Mouse (Mus musculus) gastrocnemius, adult 2 months (tissue): ENCODE measurements around the gene Slc6a16. TPM values are rescaled to one million over a fixed set of nuclear protein-coding genes. Genes with fewer than 3 reads are reported as not detected.

Experiments used
- DNase-seq: peaks from one replicate; pipeline ENCODE4 v3.0.0; 2022
- H3K27ac ChIP-seq: fragments of 200-600 bp; 2 replicates; pipeline ENCODE4 v1.8.1; 2022; ENCODE audit warnings: mild to moderate bottlenecking
- H3K4me3 ChIP-seq: fragments of 200-600 bp; 2 replicates; pipeline ENCODE4 v1.8.1; 2022; ENCODE audit warnings: mild to moderate bottlenecking, moderate library complexity
- CTCF ChIP-seq: fragments of 200-600 bp; IDR thresholded peaks from 2 replicates; pipeline ENCODE4 v1.8.1; 2022; ENCODE audit warnings: antibody characterized with exemption, mild to moderate bottlenecking, moderate library complexity
- intact Hi-C: fragments of 180-260 bp; cut with DNase I; formaldehyde crosslinking; loops from one replicate; pipeline ENCODE4 v1.15.1; 2025
- total RNA-seq, 2 experiments: library from RNA; stranded (reverse); gene quantifications; 2 replicates each; pipeline ENCODE4 v1.2.3; 2021

The Slc6a16 gene
- total RNA-seq, 2 experiments from 2014 or later: not detected

- Histone ChIP-seq H3K4me3 (peak overlapping the region; percentile 24), H3K27ac (peak overlapping the region; percentile 58)
- DNase-seq: no peak
- no peak for TF ChIP-seq CTCF
- intact Hi-C loops: no loop called here
These were observed 72.0 kb downstream of the Slc6a16 start for GRCm38 (mm10) chr7:45312686-45313453.

- DNase-seq: no peak
- intact Hi-C loops: no loop called here
- peak overlapping the region; percentile 24 for H3K4me3 ChIP-seq
- no peak for TF ChIP-seq CTCF
- peak overlapping the region; percentile 58 for H3K27ac ChIP-seq
These were observed 72.6 kb downstream of the Slc6a16 start for GRCm38 (mm10) chr7:45313495-45313894.

- intact Hi-C loops: no loop called here
- Histone ChIP-seq H3K4me3 (no peak overlapping the region), H3K27ac (no peak overlapping the region)
- no peak for TF ChIP-seq CTCF
- DNase-seq: no peak
These were observed 74.4 kb downstream of the Slc6a16 start for GRCm38 (mm10) chr7:45315182-45315701.

GRCm38 (mm10) chr7:45316536-45316935, 75.7 kb downstream of the Slc6a16 start:
- no peak overlapping the region for H3K4me3 ChIP-seq
- no peak for TF ChIP-seq CTCF
- H3K27ac ChIP-seq: no peak overlapping the region
- intact Hi-C loops: no loop called here
- DNase-seq: no peak

- H3K4me3 ChIP-seq: no peak overlapping the region
- no peak for DNase-seq
- intact Hi-C loops: no loop called here
- H3K27ac ChIP-seq: no peak overlapping the region
- TF ChIP-seq CTCF: no peak
These were observed 81.4 kb downstream of the Slc6a16 start for GRCm38 (mm10) chr7:45322245-45322644.

Other genes with a start within 250 kb of the Slc6a16 start
- gene Irf3, start 243.4 kb upstream of the Slc6a16 start, total RNA-seq: 10 to 100 TPM; 18.4 to 18.9 TPM
- 1 to 10 TPM; 7.6 to 9.7 TPM for gene Bcl2l12, start 242.4 kb upstream of the Slc6a16 start, total RNA-seq
- 10 to 100 TPM; 41.7 to 44.3 TPM for gene Scaf1, start 224.7 kb upstream of the Slc6a16 start, total RNA-seq
- 10 to 100 TPM; 22.6 to 25.5 TPM for gene Rras, start 223.1 kb upstream of the Slc6a16 start, total RNA-seq
- 10 to 100 TPM; 12.8 to 16.1 TPM for gene Prr12, start 188.2 kb upstream of the Slc6a16 start, total RNA-seq
- gene Nosip, start 178.7 kb upstream of the Slc6a16 start, total RNA-seq: 10 to 100 TPM; 30.2 to 32.9 TPM
- 10 to 100 TPM in 1 of 2 experiments, 1 to 10 TPM in 1; 8.1 to 11.0 TPM for gene Prrg2, start 178.4 kb upstream of the Slc6a16 start, total RNA-seq
- gene Rcn3, start 148.9 kb upstream of the Slc6a16 start, total RNA-seq: 10 to 100 TPM in 1 of 2 experiments, 1 to 10 TPM in 1; 7.2 to 20.2 TPM
- gene Fcgrt, start 137.2 kb upstream of the Slc6a16 start, total RNA-seq: 10 to 100 TPM; 33.6 to 38.5 TPM
- 100 to 1,000 TPM; 457 to 518 TPM for gene Rps11, start 116.6 kb upstream of the Slc6a16 start, total RNA-seq
- gene Rpl13a, start 112.3 kb upstream of the Slc6a16 start, total RNA-seq: 100 to 1,000 TPM; 552 to 624 TPM
- under 1 TPM in 1 of 2 experiments, not detected in 1; 0.26 TPM for gene Gm45713, start 104.9 kb upstream of the Slc6a16 start, total RNA-seq
- gene Flt3l, start 104.7 kb upstream of the Slc6a16 start, total RNA-seq: 1 to 10 TPM; 2.2 to 3.3 TPM
- gene Pih1d1, start 86.8 kb upstream of the Slc6a16 start, total RNA-seq: 10 to 100 TPM; 34.7 to 39.7 TPM
- gene Aldh16a1, start 86.5 kb upstream of the Slc6a16 start, total RNA-seq: 10 to 100 TPM; 11.6 to 15.1 TPM
- under 1 TPM; 0.31 to 0.36 TPM for gene Slc17a7, start 77.1 kb upstream of the Slc6a16 start, total RNA-seq
- gene Gfy, start 61.5 kb upstream of the Slc6a16 start, total RNA-seq: not detected
- gene Pth2, start 60.1 kb upstream of the Slc6a16 start, total RNA-seq: not detected
- not detected for gene Ccdc155, start 36.2 kb upstream of the Slc6a16 start, total RNA-seq
- not detected for gene Dkkl1, start 28.9 kb upstream of the Slc6a16 start, total RNA-seq
- 1 to 10 TPM; 2.6 to 4.1 TPM for gene Tead2, start 25.3 kb upstream of the Slc6a16 start, total RNA-seq
- gene Cd37, start 2.0 kb upstream of the Slc6a16 start, total RNA-seq: 1 to 10 TPM in 1 of 2 experiments, under 1 TPM in 1; 0.69 to 1.3 TPM
- gene Slc6a21, start 36.4 kb downstream of the Slc6a16 start, total RNA-seq: not detected
- 10 to 100 TPM; 33.9 to 34.7 TPM for gene Trpm4, start 92.7 kb downstream of the Slc6a16 start, total RNA-seq
- gene Hrc, start 94.2 kb downstream of the Slc6a16 start, total RNA-seq: 1,000 to 10,000 TPM in 1 of 2 experiments, 100 to 1,000 TPM in 1; 818 to 1,018 TPM
- gene Ppfia3, start 125.9 kb downstream of the Slc6a16 start, total RNA-seq: under 1 TPM; 0.08 to 0.10 TPM
- gene Lin7b, start 129.5 kb downstream of the Slc6a16 start, total RNA-seq: not detected
- gene Snrnp70, start 154.7 kb downstream of the Slc6a16 start, total RNA-seq: 10 to 100 TPM; 87.9 to 90.7 TPM
- 10 to 100 TPM; 68.4 to 95.8 TPM for gene Kcna7, start 164.6 kb downstream of the Slc6a16 start, total RNA-seq
- gene Ntf5, start 172.6 kb downstream of the Slc6a16 start, total RNA-seq: 1 to 10 TPM; 3.6 to 4.9 TPM
- under 1 TPM; 0.51 to 0.73 TPM for gene Lhb, start 179.7 kb downstream of the Slc6a16 start, total RNA-seq
- gene Gys1, start 193.8 kb downstream of the Slc6a16 start, total RNA-seq: 100 to 1,000 TPM; 279 to 365 TPM
- gene Ruvbl2, start 197.0 kb downstream of the Slc6a16 start, total RNA-seq: 10 to 100 TPM; 18.2 to 28.1 TPM
- 100 to 1,000 TPM; 122 to 149 TPM for gene Ftl1, start 218.8 kb downstream of the Slc6a16 start, total RNA-seq
- 10 to 100 TPM; 17.6 to 18.4 TPM for gene Bax, start 225.8 kb downstream of the Slc6a16 start, total RNA-seq
- under 1 TPM in 1 of 2 experiments, not detected in 1; 0.39 TPM for gene Tulp2, start 240.8 kb downstream of the Slc6a16 start, total RNA-seq
- 1 to 10 TPM; 5.5 to 8.4 TPM for gene Gm45808, start 245.7 kb downstream of the Slc6a16 start, total RNA-seq
- gene Dhdh, start 247.7 kb downstream of the Slc6a16 start, total RNA-seq: 10 to 100 TPM; 13.1 to 22.9 TPM